Mouse (Mus musculus): ENCODE data around the gene Snrpd2. TPM values are rescaled to one million over a fixed set of nuclear protein-coding genes. Genes with fewer than 3 reads are reported as not detected.

Snrpd2 gene
- 10 to 100 TPM; 63.5 to 76.4 (median 68.8) TPM for total RNA-seq (2022)

GRCm38 (mm10) chr7:19149626-19150025 is at the start of gene Snrpd2:
TSS of gene Snrpd2 (plus strand) at chr7:19149722.
- peak; percentile 95 for DNase-seq (ENCODE audit: low spot score)

- no peak for DNase-seq (ENCODE audit: low spot score)
These were observed 49.2 kb upstream of the Snrpd2 start for GRCm38 (mm10) chr7:19100290-19100689.

- DNase-seq (ENCODE audit: low spot score), result no peak
These were observed 45.8 kb upstream of the Snrpd2 start for GRCm38 (mm10) chr7:19103741-19104140.

- no peak for DNase-seq (ENCODE audit: low spot score)
These were observed 45.0 kb upstream of the Snrpd2 start for GRCm38 (mm10) chr7:19104486-19104885.

GRCm38 (mm10) chr7:19107436-19107835 is 42.1 kb upstream of the Snrpd2 start:
- DNase-seq (ENCODE audit: low spot score), result no peak

- DNase-seq (ENCODE audit: low spot score), result no peak
These were observed 40.0 kb upstream of the Snrpd2 start for GRCm38 (mm10) chr7:19109565-19109964.

GRCm38 (mm10) chr7:19118028-19118771 is 31.3 kb upstream of the Snrpd2 start, which contains the start of gene Gm4969:
TSS of gene Gm4969 (minus strand) at chr7:19118368.
- no peak for DNase-seq (ENCODE audit: low spot score)

GRCm38 (mm10) chr7:19119083-19119482 is 30.4 kb upstream of the Snrpd2 start:
- no peak for DNase-seq (ENCODE audit: low spot score)

GRCm38 (mm10) chr7:19119631-19120429 is 29.7 kb upstream of the Snrpd2 start, which contains the start of gene Fbxo46:
TSS of gene Fbxo46 (plus strand) at chr7:19119859.
- peak; percentile 99 for DNase-seq (ENCODE audit: low spot score)

- DNase-seq (ENCODE audit: low spot score), result no peak
These were observed 27.8 kb upstream of the Snrpd2 start for GRCm38 (mm10) chr7:19121686-19122085.

- DNase-seq (ENCODE audit: low spot score), result no peak
These were observed 24.8 kb upstream of the Snrpd2 start for GRCm38 (mm10) chr7:19124713-19125112.

GRCm38 (mm10) chr7:19127744-19128143 is 21.8 kb upstream of the Snrpd2 start:
- DNase-seq (ENCODE audit: low spot score), result no peak

- DNase-seq (ENCODE audit: low spot score), result no peak
These were observed 20.1 kb upstream of the Snrpd2 start for GRCm38 (mm10) chr7:19129396-19129795.

GRCm38 (mm10) chr7:19130657-19131056 is 18.9 kb upstream of the Snrpd2 start:
- no peak for DNase-seq (ENCODE audit: low spot score)

GRCm38 (mm10) chr7:19131324-19131848 is 18.1 kb upstream of the Snrpd2 start:
- peak; percentile 98 for DNase-seq (ENCODE audit: low spot score)

GRCm38 (mm10) chr7:19136168-19136567 is 13.4 kb upstream of the Snrpd2 start:
- DNase-seq (ENCODE audit: low spot score), result no peak

GRCm38 (mm10) chr7:19136673-19137334 is 12.7 kb upstream of the Snrpd2 start:
- no peak for DNase-seq (ENCODE audit: low spot score)

- DNase-seq (ENCODE audit: low spot score), result no peak
These were observed 12.1 kb upstream of the Snrpd2 start for GRCm38 (mm10) chr7:19137380-19137779.

- DNase-seq (ENCODE audit: low spot score), result no peak
These were observed 2.7 kb upstream of the Snrpd2 start for GRCm38 (mm10) chr7:19146793-19147192.

GRCm38 (mm10) chr7:19147497-19148045 is 2.0 kb upstream of the Snrpd2 start:
- no peak for DNase-seq (ENCODE audit: low spot score)

GRCm38 (mm10) chr7:19148180-19148874 is 1.2 kb upstream of the Snrpd2 start:
- DNase-seq (ENCODE audit: low spot score), result no peak
